Mouse (Mus musculus): Measurements from ENCODE around the gene Abcc3. TPM values are rescaled to one million over a fixed set of nuclear protein-coding genes. Genes with fewer than 3 reads are reported as not detected.
A peak's percentile ranks its signal among the peaks of the same experiment; 100 is the strongest.

Abcc3 gene
- polyA plus RNA-seq, 1 experiment from 2014 or later = 8.7 TPM

GRCm38 (mm10) chr11:94317014-94317413, 75.8 kb downstream of the Abcc3 start:
- Histone ChIP-seq H3K4me1 (ENCODE audit: insufficient read depth, low read depth, low read length) (peaks cover 23% of the 10 kb centered on the region; the same call in 1 of the 2 replicates), H3K27me3 (replicated peaks; ENCODE audit: insufficient read depth, low read length) (no peaks in the 10 kb centered on the region), H3K9ac (replicated peaks; ENCODE audit: low read depth) (no peak overlapping the region), H3K36me3 (ENCODE audit: insufficient read depth, low read length) (no peaks in the 10 kb centered on the region), H3K4me3 (ENCODE audit: low read depth, low read length) (no peak overlapping the region), H3K4me2 (replicated peaks; ENCODE audit: low read depth, low read length) (0 out of 2 replicates have a peak overlapping the region, but pooled peaks have one; percentile 9), H3K9me3 (ENCODE audit: low read length) (no peaks in the 10 kb centered on the region), H3K27ac (ENCODE audit: low read length) (no peak overlapping the region)
- TF ChIP-seq CTCF (IDR thresholded peaks at IDR 0.05) = no peak
- no peak for TF ChIP-seq EP300 (IDR thresholded peaks at IDR 0.05)
- WGBS = 63% methylated on average over 1 of the region's 1 CpGs
- DNase-seq (ENCODE audit: low spot score) = no peak
- no peak for ATAC-seq

GRCm38 (mm10) chr11:94316528-94316927, 76.3 kb downstream of the Abcc3 start:
- DNase-seq (ENCODE audit: low spot score) (no peak), ATAC-seq (no peak)
- H3K9me3 ChIP-seq (ENCODE audit: low read length) = no peaks in the 10 kb centered on the region
- no peak overlapping the region for H3K4me2 ChIP-seq (replicated peaks; ENCODE audit: low read depth, low read length)
- H3K9ac ChIP-seq (replicated peaks; ENCODE audit: low read depth) = no peak overlapping the region
- no peak overlapping the region for H3K27ac ChIP-seq (ENCODE audit: low read length)
- no peaks in the 10 kb centered on the region for H3K27me3 ChIP-seq (replicated peaks; ENCODE audit: insufficient read depth, low read length)
- TF ChIP-seq EP300 (IDR thresholded peaks at IDR 0.05) (no peak), CTCF (IDR thresholded peaks at IDR 0.05) (no peak)
- H3K36me3 ChIP-seq (ENCODE audit: insufficient read depth, low read length) = no peaks in the 10 kb centered on the region
- peaks cover 23% of the 10 kb centered on the region; the same call in 1 of the 2 replicates for H3K4me1 ChIP-seq (ENCODE audit: insufficient read depth, low read depth, low read length)
- no peak overlapping the region for H3K4me3 ChIP-seq (ENCODE audit: low read depth, low read length)
- WGBS = 50% methylated on average over 2 of the region's 2 CpGs

- Histone ChIP-seq H3K4me1 (ENCODE audit: insufficient read depth, low read depth, low read length) (peaks cover 23% of the 10 kb centered on the region; the same call in 1 of the 2 replicates), H3K4me2 (replicated peaks; ENCODE audit: low read depth, low read length) (no peak overlapping the region), H3K9me3 (ENCODE audit: low read length) (no peaks in the 10 kb centered on the region), H3K9ac (replicated peaks; ENCODE audit: low read depth) (no peak overlapping the region), H3K27me3 (replicated peaks; ENCODE audit: insufficient read depth, low read length) (no peaks in the 10 kb centered on the region), H3K36me3 (ENCODE audit: insufficient read depth, low read length) (no peaks in the 10 kb centered on the region), H3K27ac (ENCODE audit: low read length) (peak overlapping the region; percentile 32; the same call in 1 of the 2 replicates), H3K4me3 (ENCODE audit: low read depth, low read length) (no peak overlapping the region)
- no peak for ATAC-seq
- no peak for TF ChIP-seq CTCF (IDR thresholded peaks at IDR 0.05)
- no peak for TF ChIP-seq EP300 (IDR thresholded peaks at IDR 0.05)
- 40% methylated on average over 1 of the region's 1 CpGs for WGBS
- no peak for DNase-seq (ENCODE audit: low spot score)
Measured at GRCm38 (mm10) chr11:94315308-94315707, 77.5 kb downstream of the Abcc3 start.

- Histone ChIP-seq H3K4me2 (replicated peaks; ENCODE audit: low read depth, low read length) (no peak overlapping the region), H3K27ac (ENCODE audit: low read length) (peak overlapping the region; percentile 35), H3K9me3 (ENCODE audit: low read length) (no peaks in the 10 kb centered on the region), H3K27me3 (replicated peaks; ENCODE audit: insufficient read depth, low read length) (no peaks in the 10 kb centered on the region), H3K36me3 (ENCODE audit: insufficient read depth, low read length) (no peaks in the 10 kb centered on the region), H3K4me1 (ENCODE audit: insufficient read depth, low read depth, low read length) (peaks cover 23% of the 10 kb centered on the region; the same call in 1 of the 2 replicates), H3K9ac (replicated peaks; ENCODE audit: low read depth) (no peak overlapping the region), H3K4me3 (ENCODE audit: low read depth, low read length) (no peak overlapping the region)
- no peak for TF ChIP-seq CTCF (IDR thresholded peaks at IDR 0.05)
- TF ChIP-seq EP300 (IDR thresholded peaks at IDR 0.05) = no peak
- 53% methylated on average over 2 of the region's 2 CpGs for WGBS
- DNase-seq (ENCODE audit: low spot score) = no peak
- no peak for ATAC-seq
Measured at GRCm38 (mm10) chr11:94314098-94314652, 78.6 kb downstream of the Abcc3 start.

- ATAC-seq (no peak), DNase-seq (ENCODE audit: low spot score) (no peak)
- no peaks in the 10 kb centered on the region for H3K36me3 ChIP-seq (ENCODE audit: insufficient read depth, low read length)
- TF ChIP-seq CTCF (IDR thresholded peaks at IDR 0.05) (no peak), EP300 (IDR thresholded peaks at IDR 0.05) (no peak)
- 86% methylated on average over 1 of the region's 1 CpGs for WGBS
- H3K9ac ChIP-seq (replicated peaks; ENCODE audit: low read depth) = no peak overlapping the region
- no peak overlapping the region for H3K27ac ChIP-seq (ENCODE audit: low read length)
- H3K4me1 ChIP-seq (ENCODE audit: insufficient read depth, low read depth, low read length) = peaks cover 23% of the 10 kb centered on the region; the same call in 1 of the 2 replicates
- no peak overlapping the region for H3K4me3 ChIP-seq (ENCODE audit: low read depth, low read length)
- H3K27me3 ChIP-seq (replicated peaks; ENCODE audit: insufficient read depth, low read length) = no peaks in the 10 kb centered on the region
- H3K9me3 ChIP-seq (ENCODE audit: low read length) = no peaks in the 10 kb centered on the region
- no peak overlapping the region for H3K4me2 ChIP-seq (replicated peaks; ENCODE audit: low read depth, low read length)
Measured at GRCm38 (mm10) chr11:94312733-94313132, 80.1 kb downstream of the Abcc3 start.

- Histone ChIP-seq H3K9me3 (ENCODE audit: low read length) (no peaks in the 10 kb centered on the region), H3K4me1 (ENCODE audit: insufficient read depth, low read depth, low read length) (no peaks in the 10 kb centered on the region), H3K9ac (replicated peaks; ENCODE audit: low read depth) (no peak overlapping the region), H3K27me3 (replicated peaks; ENCODE audit: insufficient read depth, low read length) (no peaks in the 10 kb centered on the region), H3K4me2 (replicated peaks; ENCODE audit: low read depth, low read length) (no peak overlapping the region), H3K27ac (ENCODE audit: low read length) (no peak overlapping the region), H3K4me3 (ENCODE audit: low read depth, low read length) (no peak overlapping the region), H3K36me3 (ENCODE audit: insufficient read depth, low read length) (peaks cover 55% of the 10 kb centered on the region; the same call in 1 of the 2 replicates)
- TF ChIP-seq CTCF (IDR thresholded peaks at IDR 0.05) (no peak), EP300 (IDR thresholded peaks at IDR 0.05) (no peak)
- no peak for DNase-seq (ENCODE audit: low spot score)
- no peak for ATAC-seq
- 75% methylated on average over 9 of the region's 9 CpGs for WGBS
Measured at GRCm38 (mm10) chr11:94294996-94295845, 97.6 kb downstream of the Abcc3 start.

Other genes with a start within 250 kb of the Abcc3 start
- gene Tob1, start 181.5 kb downstream of the Abcc3 start, polyA plus RNA-seq (2015; fragmentation: Nextera tagmentation; extraction: Ambion mirVana) = 43.9 and 46.0 TPM in 2 replicates
- gene Wfikkn2, start 147.0 kb downstream of the Abcc3 start, polyA plus RNA-seq (2015; fragmentation: Nextera tagmentation; extraction: Ambion mirVana) = 0.46 and 0.60 TPM in 2 replicates
- not detected in 2 replicates for gene Gm21885, start 111.1 kb downstream of the Abcc3 start, polyA plus RNA-seq (2015; fragmentation: Nextera tagmentation; extraction: Ambion mirVana)
- gene Luc7l3, start 71.0 kb downstream of the Abcc3 start, polyA plus RNA-seq (2015; fragmentation: Nextera tagmentation; extraction: Ambion mirVana) = 79.4 and 84.0 TPM in 2 replicates
- gene Ankrd40, start 65.0 kb downstream of the Abcc3 start, polyA plus RNA-seq (2015; fragmentation: Nextera tagmentation; extraction: Ambion mirVana) = 33.3 and 33.6 TPM in 2 replicates
- gene Cacna1g, start 81.2 kb upstream of the Abcc3 start, polyA plus RNA-seq (2015; fragmentation: Nextera tagmentation; extraction: Ambion mirVana) = 1.4 and 3.1 TPM in 2 replicates
- gene Spata20, start 93.2 kb upstream of the Abcc3 start, polyA plus RNA-seq (2015; fragmentation: Nextera tagmentation; extraction: Ambion mirVana) = 0.14 TPM in 1 of 2 replicates, not detected in the other
- 33.2 and 34.5 TPM in 2 replicates for gene Epn3, start 107.0 kb upstream of the Abcc3 start, polyA plus RNA-seq (2015; fragmentation: Nextera tagmentation; extraction: Ambion mirVana)
- 3.1 and 4.7 TPM in 2 replicates for gene Mycbpap, start 128.7 kb upstream of the Abcc3 start, polyA plus RNA-seq (2015; fragmentation: Nextera tagmentation; extraction: Ambion mirVana)
- gene Rsad1, start 156.3 kb upstream of the Abcc3 start, polyA plus RNA-seq (2015; fragmentation: Nextera tagmentation; extraction: Ambion mirVana) = 1.6 and 2.3 TPM in 2 replicates
- 23.9 and 29.0 TPM in 2 replicates for gene Chad, start 172.1 kb upstream of the Abcc3 start, polyA plus RNA-seq (2015; fragmentation: Nextera tagmentation; extraction: Ambion mirVana)
- 3.2 and 3.4 TPM in 2 replicates for gene Acsf2, start 208.9 kb upstream of the Abcc3 start, polyA plus RNA-seq (2015; fragmentation: Nextera tagmentation; extraction: Ambion mirVana)
- gene Lrrc59, start 236.8 kb upstream of the Abcc3 start, polyA plus RNA-seq (2015; fragmentation: Nextera tagmentation; extraction: Ambion mirVana) = 72.9 and 75.0 TPM in 2 replicates